Mouse (Mus musculus) megakaryocyte, embryonic 14.5 days (primary cell): ENCODE measurements at regions not wholly inside any gene's neighbourhood (a gene's known extent, or its start where the extent isn't known, plus 50 kb on each side); places are given as distances from the start of the nearest gene placed in this dataset.

Experiments
- FLI1 ChIP-seq: IDR thresholded peaks from 2 replicates; pipeline ENCODE4 v1.6.1; 2012; ENCODE audit warnings: low read length, inconsistent platforms, mixed read lengths
- GATA1 ChIP-seq: IDR thresholded peaks from 3 replicates; pipeline ENCODE4 v1.6.1; 2012; ENCODE audit warnings: mixed read lengths, low read length, inconsistent platforms, borderline replicate concordance

GRCm38 (mm10) chr3:128036538-128036937 is 140.4 kb upstream of the Fam241a start:
- TF ChIP-seq GATA1 (no peak), FLI1 (no peak)
